Mouse (Mus musculus): ENCODE data around the gene Gm20388. TPM values are rescaled to one million over a fixed set of nuclear protein-coding genes. Genes with fewer than 3 reads are reported as not detected.

Gm20388 gene
- polyA plus RNA-seq, 1 experiment from 2014 or later, result not detected

- Histone ChIP-seq H3K4me1 (peaks cover 6% of the 10 kb centered on the region), H3K4me2 (replicated peaks) (no peak overlapping the region), H3K9me3 (no peaks in the 10 kb centered on the region), H3K9ac (replicated peaks) (no peak overlapping the region), H3K36me3 (no peaks in the 10 kb centered on the region), H3K4me3 (no peak overlapping the region), H3K27me3 (no peaks in the 10 kb centered on the region), H3K27ac (replicated peaks) (no peak overlapping the region)
- WGBS, result 94% methylated on average over 5 of the region's 5 CpGs
- no peak for ATAC-seq (replicated peaks)
Observed at GRCm38 (mm10) chr8:124202895-124203294, 4292.3 kb downstream of the Gm20388 start.

- peak overlapping the region; percentile 43; the same call in 1 of the 2 replicates for H3K27ac ChIP-seq (replicated peaks)
- WGBS, result 54% methylated on average over 13 of the region's 13 CpGs
- ATAC-seq (replicated peaks), result peak; percentile 32; the same call in 1 of the 2 replicates
- no peak overlapping the region for H3K9ac ChIP-seq (replicated peaks)
- H3K36me3 ChIP-seq, result no peaks in the 10 kb centered on the region
- no peak overlapping the region for H3K4me3 ChIP-seq
- no peaks in the 10 kb centered on the region for H3K9me3 ChIP-seq
- H3K27me3 ChIP-seq, result no peaks in the 10 kb centered on the region
- H3K4me2 ChIP-seq (replicated peaks), result no peak overlapping the region
- peaks cover 6% of the 10 kb centered on the region for H3K4me1 ChIP-seq
Observed at GRCm38 (mm10) chr8:124204001-124204601, 4293.5 kb downstream of the Gm20388 start.

DNA sequence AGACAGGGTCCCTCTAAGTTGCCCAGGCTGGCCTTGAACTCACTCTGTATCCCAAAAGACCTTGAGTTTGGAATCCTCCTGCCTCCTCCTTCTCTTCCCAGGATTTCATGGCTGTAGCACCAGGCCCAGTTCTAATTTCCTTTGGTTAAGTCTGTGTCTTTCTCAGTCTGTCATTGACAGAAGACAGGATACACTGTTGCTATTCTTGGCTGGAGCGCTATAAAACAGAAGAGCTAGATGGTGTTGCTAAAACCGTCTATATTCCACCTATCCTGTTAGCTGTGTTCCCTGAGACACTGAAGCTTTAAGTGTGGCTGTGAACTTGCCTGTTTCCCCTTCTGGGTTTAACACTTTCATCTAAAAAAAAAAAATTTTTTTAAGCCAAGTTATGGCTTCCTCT is 4301.5 kb downstream of the Gm20388 start:
- Histone ChIP-seq H3K4me1 (no peaks in the 10 kb centered on the region), H3K4me2 (replicated peaks) (no peak overlapping the region), H3K9ac (replicated peaks) (no peak overlapping the region), H3K36me3 (no peaks in the 10 kb centered on the region), H3K4me3 (no peak overlapping the region), H3K27me3 (no peaks in the 10 kb centered on the region), H3K9me3 (no peaks in the 10 kb centered on the region), H3K27ac (replicated peaks) (no peak overlapping the region)
- ATAC-seq (replicated peaks), result no peak
- 81% methylated on average over 2 of the region's 2 CpGs for WGBS

GRCm38 (mm10) chr8:124216951-124217350 is 4306.3 kb downstream of the Gm20388 start:
- ATAC-seq (replicated peaks), result no peak
- Histone ChIP-seq H3K4me2 (replicated peaks) (no peak overlapping the region), H3K27me3 (no peaks in the 10 kb centered on the region), H3K9ac (replicated peaks) (no peak overlapping the region), H3K4me3 (no peak overlapping the region), H3K4me1 (no peaks in the 10 kb centered on the region), H3K9me3 (no peaks in the 10 kb centered on the region), H3K27ac (replicated peaks) (no peak overlapping the region), H3K36me3 (no peaks in the 10 kb centered on the region)

GRCm38 (mm10) chr8:124229883-124230282 is 4319.2 kb downstream of the Gm20388 start:
- Histone ChIP-seq H3K4me1 (peaks cover 34% of the 10 kb centered on the region), H3K27ac (replicated peaks) (no peak overlapping the region), H3K27me3 (no peaks in the 10 kb centered on the region), H3K36me3 (no peaks in the 10 kb centered on the region), H3K4me3 (no peak overlapping the region), H3K4me2 (replicated peaks) (no peak overlapping the region), H3K9ac (replicated peaks) (no peak overlapping the region), H3K9me3 (no peaks in the 10 kb centered on the region)
- WGBS, result 84% methylated on average over 2 of the region's 2 CpGs
- ATAC-seq (replicated peaks), result no peak

- ATAC-seq (replicated peaks), result peak; percentile 39
- Histone ChIP-seq H3K9me3 (no peaks in the 10 kb centered on the region), H3K9ac (replicated peaks) (peak overlapping the region; percentile 32; the same call in 1 of the 2 replicates), H3K4me1 (peaks cover 39% of the 10 kb centered on the region), H3K36me3 (no peaks in the 10 kb centered on the region), H3K4me3 (peak overlapping the region; percentile 97), H3K4me2 (replicated peaks) (peak overlapping the region; percentile 97), H3K27me3 (no peaks in the 10 kb centered on the region), H3K27ac (replicated peaks) (peak overlapping the region; percentile 46; the same call in 1 of the 2 replicates)
- WGBS, result 57% methylated on average over 8 of the region's 8 CpGs
Observed at GRCm38 (mm10) chr8:124230496-124231175, 4320.0 kb downstream of the Gm20388 start.

DNA sequence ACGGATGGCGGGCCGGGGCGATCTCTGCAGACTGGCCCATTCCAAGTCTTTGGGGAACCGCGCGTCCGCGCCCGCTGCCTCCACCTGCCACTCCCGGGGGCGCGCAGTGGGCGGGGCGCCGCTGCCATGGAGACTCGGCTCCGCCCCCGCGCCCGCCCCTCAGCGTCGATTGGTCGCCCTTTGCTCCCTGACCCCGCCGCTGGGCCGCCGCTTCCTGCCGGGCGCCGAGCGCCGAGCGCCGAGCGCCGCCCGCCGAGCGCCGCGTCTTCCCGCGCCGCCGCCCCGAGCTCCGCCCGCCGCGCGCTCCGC is 4320.5 kb downstream of the Gm20388 start, which contains the start of gene Galnt2:
Gene Galnt2 (plus strand): TSS at position 216 of the 309 bp plus-strand sequence.
- Histone ChIP-seq H3K27ac (replicated peaks) (peak within 1 kb of the TSS; percentile 80), H3K4me2 (replicated peaks) (peak within 1 kb of the TSS; percentile 97)

GRCm38 (mm10) chr8:124231485-124232279 is 4321.0 kb downstream of the Gm20388 start:
- Histone ChIP-seq H3K4me2 (replicated peaks) (peak overlapping the region; percentile 97), H3K27me3 (no peaks in the 10 kb centered on the region), H3K27ac (replicated peaks) (peak overlapping the region; percentile 80), H3K9me3 (no peaks in the 10 kb centered on the region), H3K4me3 (peak overlapping the region; percentile 97), H3K36me3 (no peaks in the 10 kb centered on the region), H3K9ac (replicated peaks) (peak overlapping the region; percentile 91), H3K4me1 (peaks cover 39% of the 10 kb centered on the region)
- ATAC-seq (replicated peaks), result peak; percentile 59
- under 1% methylated on average over 81 of the region's 83 CpGs for WGBS

More for the DNA sequence above, 4320.5 kb downstream of the Gm20388 start, which contains the start of gene Galnt2:
- H3K4me3 ChIP-seq, result peak within 1 kb of the TSS; percentile 97
- H3K4me1 ChIP-seq, result peaks cover 39% of the 10 kb centered on the region
- H3K27me3 ChIP-seq, result no peaks in the 10 kb centered on the region
- WGBS, result under 1% methylated on average over 26 of the region's 53 CpGs
- no peaks in the 10 kb centered on the region for H3K9me3 ChIP-seq
- H3K36me3 ChIP-seq, result no peaks in the 10 kb centered on the region
- peak; percentile 86 for ATAC-seq (replicated peaks)
- peak within 1 kb of the TSS; percentile 91 for H3K9ac ChIP-seq (replicated peaks)

DNA sequence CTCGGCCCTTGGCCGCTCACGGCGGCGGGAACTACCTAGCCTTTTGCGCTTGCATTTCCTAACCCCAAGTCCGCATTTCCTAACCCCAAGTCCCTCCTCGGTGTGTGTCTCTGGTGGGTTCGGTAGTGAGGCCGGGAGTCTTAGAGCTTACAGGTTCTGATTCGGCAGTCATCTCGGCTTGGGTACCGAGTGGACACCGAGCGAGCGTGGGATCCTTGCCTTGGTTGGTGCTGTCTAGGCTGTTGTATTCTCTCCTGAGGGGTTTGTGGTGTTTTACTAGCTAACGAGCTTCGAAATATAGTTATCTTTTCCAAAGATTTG is 4321.6 kb downstream of the Gm20388 start:
- Histone ChIP-seq H3K9me3 (no peaks in the 10 kb centered on the region), H3K4me3 (peak overlapping the region; percentile 97), H3K4me2 (replicated peaks) (peak overlapping the region; percentile 97), H3K4me1 (peaks cover 39% of the 10 kb centered on the region), H3K27ac (replicated peaks) (no peak overlapping the region), H3K9ac (replicated peaks) (peak overlapping the region; percentile 91), H3K36me3 (no peaks in the 10 kb centered on the region), H3K27me3 (no peaks in the 10 kb centered on the region)
- ATAC-seq (replicated peaks), result no peak
- 4% methylated on average over 18 of the region's 18 CpGs for WGBS

- H3K36me3 ChIP-seq, result no peaks in the 10 kb centered on the region
- 54% methylated on average over 2 of the region's 2 CpGs for WGBS
- no peaks in the 10 kb centered on the region for H3K27me3 ChIP-seq
- peaks cover 45% of the 10 kb centered on the region for H3K4me1 ChIP-seq
- H3K4me3 ChIP-seq, result no peak overlapping the region
- 0 out of 2 replicates have a peak overlapping the region, but pooled peaks have one; percentile 4 for H3K9ac ChIP-seq (replicated peaks)
- no peak overlapping the region for H3K27ac ChIP-seq (replicated peaks)
- no peak overlapping the region for H3K4me2 ChIP-seq (replicated peaks)
- no peaks in the 10 kb centered on the region for H3K9me3 ChIP-seq
- no peak for ATAC-seq (replicated peaks)
Observed at GRCm38 (mm10) chr8:124234496-124234895, 4323.9 kb downstream of the Gm20388 start.

DNA sequence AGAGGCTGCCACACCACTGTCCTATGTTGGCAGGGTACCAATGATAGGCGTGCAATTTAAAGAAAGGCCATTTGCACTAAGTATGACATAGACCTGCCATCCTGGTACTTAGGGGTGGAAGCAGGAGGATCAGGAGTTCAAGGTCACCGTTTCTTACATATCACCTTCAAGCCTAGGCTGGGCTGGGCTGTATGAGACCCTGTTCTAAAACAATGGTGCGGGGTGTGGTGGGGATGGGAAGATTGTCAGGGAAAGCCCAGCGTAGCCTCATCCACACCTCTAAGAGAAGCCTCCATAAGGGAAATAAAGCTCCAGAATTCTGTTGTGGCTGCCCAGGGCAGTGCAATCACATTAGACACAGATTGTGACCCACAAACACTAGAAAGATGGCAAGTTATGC is 4324.9 kb downstream of the Gm20388 start:
- 96% methylated on average over 4 of the region's 4 CpGs for WGBS
- Histone ChIP-seq H3K9ac (replicated peaks) (no peak overlapping the region), H3K4me1 (peaks cover 54% of the 10 kb centered on the region), H3K36me3 (no peaks in the 10 kb centered on the region), H3K27me3 (no peaks in the 10 kb centered on the region), H3K9me3 (no peaks in the 10 kb centered on the region), H3K4me3 (no peak overlapping the region), H3K27ac (replicated peaks) (no peak overlapping the region), H3K4me2 (replicated peaks) (no peak overlapping the region)
- ATAC-seq (replicated peaks), result no peak

- 88% methylated on average over 6 of the region's 6 CpGs for whole genome bisulfite sequencing
- Histone ChIP-seq H3K4me2 (replicated peaks) (no peak overlapping the region), H3K27me3 (no peaks in the 10 kb centered on the region), H3K4me1 (peaks cover 38% of the 10 kb centered on the region), H3K9ac (replicated peaks) (no peak overlapping the region), H3K4me3 (no peak overlapping the region), H3K9me3 (no peaks in the 10 kb centered on the region), H3K36me3 (peaks cover 7% of the 10 kb centered on the region), H3K27ac (replicated peaks) (no peak overlapping the region)
- ATAC-seq (replicated peaks), result no peak
Observed at GRCm38 (mm10) chr8:124239350-124239749, 4328.7 kb downstream of the Gm20388 start.

Data from forebrain, embryonic 15.5 days (tissue).